Mouse (Mus musculus): ENCODE measurements at regions not wholly inside any gene's neighbourhood (a gene's known extent, or its start where the extent isn't known, plus 50 kb on each side); places are given as distances from the start of the nearest gene placed in this dataset.

GRCm38 (mm10) chr4:152755756-152756155, 278.1 kb upstream of the Kcnab2 start:
- TF ChIP-seq TCF12 (IDR thresholded peaks at IDR 0.05; ENCODE audit: insufficient read depth, poor library complexity, severe bottlenecking) (no peak), E2F4 (IDR thresholded peaks at IDR 0.05; ENCODE audit: insufficient read depth) (no peak), REST (IDR thresholded peaks at IDR 0.05; ENCODE audit: insufficient read depth, insufficient read length) (no peak), CEBPB (IDR thresholded peaks at IDR 0.05; ENCODE audit: insufficient read depth, poor library complexity, severe bottlenecking) (no peak), MYOG (IDR thresholded peaks at IDR 0.05; ENCODE audit: control insufficient read depth in 1 of 3, insufficient read depth in 1 of 3, insufficient read length in 2 of 3, low read depth in 2 of 3) (no peak), TCF3 (IDR thresholded peaks at IDR 0.05; ENCODE audit: insufficient read length, low read depth) (no peak), SRF (IDR thresholded peaks at IDR 0.05; ENCODE audit: control insufficient read depth, insufficient read length, low read depth) (no peak), USF1 (IDR thresholded peaks at IDR 0.05; ENCODE audit: low read depth) (no peak), MAX (IDR thresholded peaks at IDR 0.05; ENCODE audit: low read depth) (no peak), MYOD1 (IDR thresholded peaks at IDR 0.05; ENCODE audit: control insufficient read depth in 1 of 3, insufficient read length in 2 of 3, low read depth in 2 of 3) (no peak), POLR2AphosphoS2 (IDR thresholded peaks at IDR 0.05; ENCODE audit: insufficient read length, low read depth) (no peak), POLR2A (IDR thresholded peaks at IDR 0.05; ENCODE audit: insufficient read length, low read depth) (no peak)
- Histone ChIP-seq H3K4me3 (no peak overlapping the region), H3K79me2 (ENCODE audit: control insufficient read depth, insufficient read depth) (no peaks in the 10 kb centered on the region), H3ac (ENCODE audit: control insufficient read depth, insufficient read length) (no peak overlapping the region), H3K36me3 (ENCODE audit: control insufficient read depth, insufficient read depth) (no peaks in the 10 kb centered on the region), H3K27me3 (ENCODE audit: control insufficient read depth, insufficient read depth, insufficient read length) (no peaks in the 10 kb centered on the region), H3K4me2 (ENCODE audit: low read depth) (no peak overlapping the region)

GRCm38 (mm10) chr4:152744366-152744765, 266.7 kb upstream of the Kcnab2 start:
- no peak overlapping the region for H3K4me2 ChIP-seq (ENCODE audit: low read depth)
- TF ChIP-seq CEBPB (IDR thresholded peaks at IDR 0.05; ENCODE audit: insufficient read depth, poor library complexity, severe bottlenecking) (no peak), E2F4 (IDR thresholded peaks at IDR 0.05; ENCODE audit: insufficient read depth) (no peak), SRF (IDR thresholded peaks at IDR 0.05; ENCODE audit: control insufficient read depth, insufficient read length, low read depth) (no peak), MAX (IDR thresholded peaks at IDR 0.05; ENCODE audit: low read depth) (no peak)
- H3K27me3 ChIP-seq (ENCODE audit: control insufficient read depth, insufficient read depth, insufficient read length), result no peaks in the 10 kb centered on the region
- H3K4me3 ChIP-seq, result no peak overlapping the region
- H3K36me3 ChIP-seq (ENCODE audit: control insufficient read depth, insufficient read depth), result no peaks in the 10 kb centered on the region
- H3ac ChIP-seq (ENCODE audit: control insufficient read depth, insufficient read length), result no peak overlapping the region
- no peaks in the 10 kb centered on the region for H3K79me2 ChIP-seq (ENCODE audit: control insufficient read depth, insufficient read depth)

GRCm38 (mm10) chr4:152733017-152733416, 255.3 kb upstream of the Kcnab2 start:
- no peaks in the 10 kb centered on the region for H3K27me3 ChIP-seq (ENCODE audit: control insufficient read depth, insufficient read depth, insufficient read length)
- TF ChIP-seq TCF12 (IDR thresholded peaks at IDR 0.05; ENCODE audit: insufficient read depth, poor library complexity, severe bottlenecking) (no peak), SRF (IDR thresholded peaks at IDR 0.05; ENCODE audit: control insufficient read depth, insufficient read length, low read depth) (no peak), MYOD1 (IDR thresholded peaks at IDR 0.05; ENCODE audit: control insufficient read depth in 1 of 3, insufficient read length in 2 of 3, low read depth in 2 of 3) (no peak), E2F4 (IDR thresholded peaks at IDR 0.05; ENCODE audit: insufficient read depth) (no peak), MYOG (IDR thresholded peaks at IDR 0.05; ENCODE audit: control insufficient read depth in 1 of 3, insufficient read depth in 1 of 3, insufficient read length in 2 of 3, low read depth in 2 of 3) (no peak), POLR2AphosphoS2 (IDR thresholded peaks at IDR 0.05; ENCODE audit: insufficient read length, low read depth) (no peak), CEBPB (IDR thresholded peaks at IDR 0.05; ENCODE audit: insufficient read depth, poor library complexity, severe bottlenecking) (no peak), TCF3 (IDR thresholded peaks at IDR 0.05; ENCODE audit: insufficient read length, low read depth) (no peak), REST (IDR thresholded peaks at IDR 0.05; ENCODE audit: insufficient read depth, insufficient read length) (no peak), USF1 (IDR thresholded peaks at IDR 0.05; ENCODE audit: low read depth) (no peak), MAX (IDR thresholded peaks at IDR 0.05; ENCODE audit: low read depth) (no peak), POLR2A (IDR thresholded peaks at IDR 0.05; ENCODE audit: insufficient read length, low read depth) (no peak)
- no peak overlapping the region for H3K4me3 ChIP-seq

GRCm38 (mm10) chr4:152731988-152732387, 254.3 kb upstream of the Kcnab2 start:
- H3K27me3 ChIP-seq (ENCODE audit: control insufficient read depth, insufficient read depth, insufficient read length), result no peaks in the 10 kb centered on the region
- H3K36me3 ChIP-seq (ENCODE audit: control insufficient read depth, insufficient read depth), result no peaks in the 10 kb centered on the region
- no peak overlapping the region for H3K4me2 ChIP-seq (ENCODE audit: low read depth)
- H3ac ChIP-seq (ENCODE audit: control insufficient read depth, insufficient read length), result no peak overlapping the region
- TF ChIP-seq USF1 (IDR thresholded peaks at IDR 0.05; ENCODE audit: low read depth) (no peak), E2F4 (IDR thresholded peaks at IDR 0.05; ENCODE audit: insufficient read depth) (no peak), SRF (IDR thresholded peaks at IDR 0.05; ENCODE audit: control insufficient read depth, insufficient read length, low read depth) (no peak)
- H3K4me3 ChIP-seq, result no peak overlapping the region
- H3K79me2 ChIP-seq (ENCODE audit: control insufficient read depth, insufficient read depth), result no peaks in the 10 kb centered on the region

More at GRCm38 (mm10) chr4:152733017-152733416, 255.3 kb upstream of the Kcnab2 start:
- H3ac ChIP-seq (ENCODE audit: control insufficient read depth, insufficient read length), result no peak overlapping the region
- H3K36me3 ChIP-seq (ENCODE audit: control insufficient read depth, insufficient read depth), result no peaks in the 10 kb centered on the region
- H3K79me2 ChIP-seq (ENCODE audit: control insufficient read depth, insufficient read depth), result no peaks in the 10 kb centered on the region
- no peak overlapping the region for H3K4me2 ChIP-seq (ENCODE audit: low read depth)

- no peak overlapping the region for H3K4me2 ChIP-seq (ENCODE audit: low read depth)
- H3K27me3 ChIP-seq (ENCODE audit: control insufficient read depth, insufficient read depth, insufficient read length), result no peaks in the 10 kb centered on the region
- no peaks in the 10 kb centered on the region for H3K36me3 ChIP-seq (ENCODE audit: control insufficient read depth, insufficient read depth)
- no peak overlapping the region for H3ac ChIP-seq (ENCODE audit: control insufficient read depth, insufficient read length)
- TF ChIP-seq TCF3 (IDR thresholded peaks at IDR 0.05; ENCODE audit: insufficient read length, low read depth), result no peak
- no peak for TF ChIP-seq MAX (IDR thresholded peaks at IDR 0.05; ENCODE audit: low read depth)
- no peak for TF ChIP-seq CEBPB (IDR thresholded peaks at IDR 0.05; ENCODE audit: insufficient read depth, poor library complexity, severe bottlenecking)
- no peak for TF ChIP-seq USF1 (IDR thresholded peaks at IDR 0.05; ENCODE audit: low read depth)
- no peak for TF ChIP-seq REST (IDR thresholded peaks at IDR 0.05; ENCODE audit: insufficient read depth, insufficient read length)
- no peak for TF ChIP-seq MYOD1 (IDR thresholded peaks at IDR 0.05; ENCODE audit: control insufficient read depth in 1 of 3, insufficient read length in 2 of 3, low read depth in 2 of 3)
- TF ChIP-seq POLR2A (IDR thresholded peaks at IDR 0.05; ENCODE audit: insufficient read length, low read depth), result no peak
- TF ChIP-seq POLR2AphosphoS2 (IDR thresholded peaks at IDR 0.05; ENCODE audit: insufficient read length, low read depth), result no peak
- TF ChIP-seq E2F4 (IDR thresholded peaks at IDR 0.05; ENCODE audit: insufficient read depth), result no peak
- no peak for TF ChIP-seq SRF (IDR thresholded peaks at IDR 0.05; ENCODE audit: control insufficient read depth, insufficient read length, low read depth)
- TF ChIP-seq TCF12 (IDR thresholded peaks at IDR 0.05; ENCODE audit: insufficient read depth, poor library complexity, severe bottlenecking), result no peak
- TF ChIP-seq MYOG (IDR thresholded peaks at IDR 0.05; ENCODE audit: control insufficient read depth in 1 of 3, insufficient read depth in 1 of 3, insufficient read length in 2 of 3, low read depth in 2 of 3), result no peak
- H3K79me2 ChIP-seq (ENCODE audit: control insufficient read depth, insufficient read depth), result no peaks in the 10 kb centered on the region
- no peak overlapping the region for H3K4me3 ChIP-seq
These were observed 253.5 kb upstream of the Kcnab2 start for GRCm38 (mm10) chr4:152731082-152731720.

Measured in myocyte (in vitro differentiated cells).